Mouse (Mus musculus) heart, postnatal 14 days (tissue): Measurements from ENCODE around the gene Stat5b. TPM values are rescaled to one million over a fixed set of nuclear protein-coding genes. Genes with fewer than 3 reads are reported as not detected.

Experiments used
- DNase-seq, 2 experiments: peaks; one replicate each; pipeline ENCODE4 v3.0.0; 2021 to 2022
- intact Hi-C: fragments of 180-260 bp; cut with DNase I; formaldehyde crosslinking; loops from one replicate; pipeline ENCODE4 v1.15.1; 2025
- total RNA-seq, 2 experiments: library from RNA; stranded (reverse); gene quantifications; 2 replicates each; pipeline ENCODE4 v1.2.3; 2021

The Stat5b gene
- total RNA-seq, 2 experiments from 2014 or later = 62.4 to 66.5 TPM

GRCm38 (mm10) chr11:100781763-100782475, 68.6 kb downstream of the Stat5b start:
- DNase-seq = no peak
- intact Hi-C loops = no loop called here

- intact Hi-C loops = no loop called here
- no peak for DNase-seq
Observed at GRCm38 (mm10) chr11:100780247-100780646, 70.3 kb downstream of the Stat5b start.

- DNase-seq = no peak
- intact Hi-C loops = no loop called here
Observed at GRCm38 (mm10) chr11:100778069-100778468, 72.5 kb downstream of the Stat5b start.

GRCm38 (mm10) chr11:100775921-100776320, 74.6 kb downstream of the Stat5b start:
- DNase-seq = no peak
- intact Hi-C loops = no loop called here

- intact Hi-C loops = no loop called here
- no peak for DNase-seq
Observed at GRCm38 (mm10) chr11:100774261-100774660, 76.3 kb downstream of the Stat5b start.

- intact Hi-C loops = no loop called here
Observed at GRCm38 (mm10) chr11:100770646-100771408, 79.7 kb downstream of the Stat5b start, which contains the start of gene Ghdc. Ghdc (minus strand) TSS chr11:100770957.

GRCm38 (mm10) chr11:100769980-100770379, 80.5 kb downstream of the Stat5b start:
- DNase-seq = no peak
- intact Hi-C loops = loop anchor here (5.0 kb wide), 1 partner anchor 187 kb away; no protein-coding TSS in a partner anchor

More at GRCm38 (mm10) chr11:100770646-100771408, 79.7 kb downstream of the Stat5b start, which contains the start of gene Ghdc:
- DNase-seq = peak; percentile 80 to 86

GRCm38 (mm10) chr11:100767871-100768270, 82.7 kb downstream of the Stat5b start:
- intact Hi-C loops = loop anchor here (5.0 kb wide), 1 partner anchor 189 kb away; no protein-coding TSS in a partner anchor
- no peak for DNase-seq

GRCm38 (mm10) chr11:100766726-100767125, 83.8 kb downstream of the Stat5b start:
- intact Hi-C loops = loop anchor here (5.0 kb wide), 1 partner anchor 191 kb away; no protein-coding TSS in a partner anchor
- no peak for DNase-seq

- DNase-seq = no peak
- intact Hi-C loops = loop anchor here (5.0 kb wide), 1 partner anchor 191 kb away; the partner anchor contains the start of gene Cnp
Observed at GRCm38 (mm10) chr11:100762831-100763230, 87.7 kb downstream of the Stat5b start, which contains the start of gene Hcrt. Hcrt (minus strand) TSS chr11:100762931.

GRCm38 (mm10) chr11:100761547-100762045, 88.9 kb downstream of the Stat5b start:
- intact Hi-C loops = loop anchor here (1.0 to 5.0 kb wide), 2 partner anchors 47 to 189 kb away; partner anchors contain the start of gene Cnp
- DNase-seq = peak; percentile 89 to 96

GRCm38 (mm10) chr11:100759611-100760233, 90.8 kb downstream of the Stat5b start, which contains the start of gene Kcnh4:
Kcnh4 (minus strand) TSS chr11:100759942.
- peak in 1 of 2 experiments; percentile 34 for DNase-seq
- intact Hi-C loops = loop anchor here (2.0 to 5.0 kb wide), 2 partner anchors 15 to 187 kb away; partner anchors contain the start of gene Cnp

GRCm38 (mm10) chr11:100758707-100759610, 91.6 kb downstream of the Stat5b start:
- intact Hi-C loops = loop anchor here (2.0 kb wide), 1 partner anchor 14 kb away; no protein-coding TSS in a partner anchor
- DNase-seq = peak; percentile 62 to 68

- intact Hi-C loops = no loop called here
- DNase-seq = no peak
Observed at GRCm38 (mm10) chr11:100757566-100757965, 93.0 kb downstream of the Stat5b start.

GRCm38 (mm10) chr11:100756476-100756875, 94.0 kb downstream of the Stat5b start:
- intact Hi-C loops = no loop called here
- no peak for DNase-seq

GRCm38 (mm10) chr11:100754693-100755057, 95.8 kb downstream of the Stat5b start:
- intact Hi-C loops = no loop called here

GRCm38 (mm10) chr11:100754021-100754692, 96.4 kb downstream of the Stat5b start:
- intact Hi-C loops = no loop called here
- no peak for DNase-seq

More at GRCm38 (mm10) chr11:100754693-100755057, 95.8 kb downstream of the Stat5b start:
- DNase-seq = no peak

- DNase-seq = no peak
- intact Hi-C loops = no loop called here
Observed at GRCm38 (mm10) chr11:100752294-100752693, 98.2 kb downstream of the Stat5b start.
